Mouse (Mus musculus) B cell, adult 62 days (primary cell): ENCODE results near the gene Fbxo21. TPM values are rescaled to one million over a fixed set of nuclear protein-coding genes. Genes with fewer than 3 reads are reported as not detected.

Source experiments
- total RNA-seq: library from RNA; stranded (reverse); gene quantifications from 4 replicates; pipeline ENCODE4 v1.2.4, GENCODE M21; 2023

The Fbxo21 gene
- total RNA-seq: 21.0 to 39.2 TPM (median 26.1 TPM) in 4 replicates

DNA sequence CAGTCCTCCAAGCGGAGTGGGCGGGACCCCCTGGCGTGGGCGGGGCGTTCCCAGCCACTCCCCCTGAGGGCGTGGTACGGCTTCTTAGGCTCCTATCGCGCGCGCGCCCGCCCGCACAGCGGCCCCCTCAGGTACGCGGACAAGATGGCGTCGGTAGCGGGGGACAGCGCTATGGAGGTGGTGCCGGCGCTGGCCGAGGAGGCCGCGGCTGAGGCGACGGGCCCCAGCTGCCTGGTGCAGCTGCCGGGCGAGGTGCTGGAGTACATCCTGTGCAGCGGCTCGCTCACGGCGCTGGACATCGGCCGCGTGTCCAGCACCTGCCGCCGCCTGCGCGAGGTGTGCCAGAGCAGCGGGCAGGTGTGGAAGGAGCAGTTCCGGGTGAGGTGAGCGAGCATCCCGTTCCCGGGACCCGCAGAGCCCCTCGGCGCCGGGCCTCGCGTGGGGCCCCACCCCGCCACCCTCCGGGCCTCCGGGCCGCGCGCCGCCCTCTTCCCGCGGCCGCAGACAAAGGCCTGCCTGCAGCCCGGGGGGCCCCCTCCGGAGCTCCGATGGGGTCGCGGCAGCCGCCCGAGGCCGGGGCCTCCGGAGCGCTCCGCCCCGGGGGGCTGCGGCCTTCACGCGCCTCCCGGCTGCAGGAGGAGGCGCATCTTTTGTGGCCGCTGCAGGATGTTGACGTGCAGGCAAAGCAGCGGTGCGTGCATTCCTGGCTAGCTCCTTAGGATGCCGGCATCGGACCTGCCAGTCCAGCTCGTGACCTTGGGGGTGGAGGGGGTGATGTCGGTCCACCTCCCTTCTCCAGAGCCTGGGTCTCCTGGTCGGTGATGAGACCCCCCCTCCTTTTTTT lies at the start of gene Fbxo21:
Fbxo21 (plus strand) TSS at position 74 of the 844 bp plus-strand sequence.

DNA sequence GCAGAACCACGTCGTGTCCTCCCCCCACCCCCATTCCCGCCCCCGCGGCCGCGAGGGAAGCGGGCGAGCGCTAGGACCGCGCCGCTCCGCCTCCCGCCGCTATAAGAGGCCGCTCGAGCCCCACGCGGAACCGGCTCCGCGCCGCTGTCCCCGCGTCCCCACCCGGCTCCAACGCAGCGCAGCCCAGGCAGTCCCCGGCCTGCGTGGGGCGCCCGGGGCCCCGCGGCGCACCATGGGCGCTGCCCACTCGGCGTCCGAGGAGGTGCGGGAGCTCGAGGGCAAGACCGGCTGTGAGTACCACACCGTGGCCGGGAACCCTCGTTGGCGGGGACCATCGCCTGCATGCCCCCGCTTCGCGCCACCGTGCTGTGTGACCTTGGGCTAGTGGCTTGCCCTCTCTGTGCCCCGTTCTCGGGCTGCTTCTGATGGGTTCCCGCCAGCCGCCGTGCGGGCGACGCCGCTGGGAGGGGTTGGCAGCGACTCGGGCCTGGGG lies 51.2 kb downstream of the Fbxo21 start, which contains the start of gene Tesc:
Tesc (plus strand) TSS at position 46 of the 493 bp plus-strand sequence.

Other genes with a start within 250 kb of the Fbxo21 start
- 0.31 to 0.33 TPM (median 0.32 TPM) in 3 of 4 replicates, not detected in the other for gene Nos1, start 195.7 kb upstream of the Fbxo21 start, total RNA-seq
- 0.60 to 1.6 TPM (median 1.2 TPM) in 3 of 4 replicates, not detected in the other for gene Tesc, start 51.0 kb downstream of the Fbxo21 start, total RNA-seq
- 21.1 to 24.1 TPM (median 22.5 TPM) in 4 replicates for gene Fbxw8, start 178.7 kb downstream of the Fbxo21 start, total RNA-seq
- not detected in 4 replicates for gene Hrk, start 187.9 kb downstream of the Fbxo21 start, total RNA-seq